Mouse (Mus musculus): ENCODE measurements around the gene Scml4. TPM values are rescaled to one million over a fixed set of nuclear protein-coding genes. Genes with fewer than 3 reads are reported as not detected.

Gene Scml4
- polyA plus RNA-seq, 1 experiment = 2.3 TPM

DNA sequence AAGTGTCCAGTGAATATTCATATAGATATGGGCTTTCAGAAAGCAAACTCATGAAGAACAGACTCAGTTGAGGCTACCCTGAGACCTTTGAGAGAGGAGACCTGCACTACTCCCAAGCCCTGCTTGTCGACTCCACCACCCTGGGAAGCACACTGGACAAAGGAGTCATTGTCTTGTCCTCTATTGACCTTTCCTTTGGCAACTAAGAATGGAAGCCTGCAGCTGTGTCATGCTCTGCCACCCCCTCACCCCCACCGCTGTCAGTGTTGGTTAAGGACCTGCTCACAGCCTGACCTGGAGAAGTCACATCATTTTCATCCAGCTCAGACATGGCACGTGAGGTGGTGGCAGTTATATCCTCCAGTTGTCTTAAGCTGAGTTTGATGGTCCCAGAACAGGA lies 34.1 kb downstream of the Scml4 start:
- no peaks in the 10 kb centered on the region for H3K79me3 ChIP-seq (ENCODE audit: low read depth)
- H3K79me2 ChIP-seq (ENCODE audit: control insufficient read depth, insufficient read depth) = no peaks in the 10 kb centered on the region
- no peaks in the 10 kb centered on the region for H3K27me3 ChIP-seq (ENCODE audit: control insufficient read depth, insufficient read depth, insufficient read length)
- no peak overlapping the region for H3ac ChIP-seq (ENCODE audit: control insufficient read depth, insufficient read length, low read depth)
- no peak overlapping the region for H3K4me3 ChIP-seq (ENCODE audit: insufficient read depth, poor library complexity, severe bottlenecking)
- no peaks in the 10 kb centered on the region for H3K36me3 ChIP-seq (ENCODE audit: control insufficient read depth, insufficient read depth)
- no peak for TF ChIP-seq MYOD1 (IDR thresholded peaks at IDR 0.05; ENCODE audit: control insufficient read depth, insufficient read length, low read depth)
- no peak for TF ChIP-seq CEBPB (IDR thresholded peaks at IDR 0.05; ENCODE audit: low read depth)
- TF ChIP-seq MYOG (IDR thresholded peaks at IDR 0.05; ENCODE audit: control insufficient read depth, extremely low read depth, insufficient read length) = no peak
- TF ChIP-seq FOSL1 (IDR thresholded peaks at IDR 0.05; ENCODE audit: insufficient read depth, low read length, poor library complexity, severe bottlenecking) = no peak
- no peak for TF ChIP-seq USF1 (IDR thresholded peaks at IDR 0.05; ENCODE audit: low read depth)
- TF ChIP-seq MAX (IDR thresholded peaks at IDR 0.05) = no peak
- TF ChIP-seq CTCF (IDR thresholded peaks at IDR 0.05; ENCODE audit: control insufficient read depth, insufficient read depth, insufficient read length) = no peak

DNA sequence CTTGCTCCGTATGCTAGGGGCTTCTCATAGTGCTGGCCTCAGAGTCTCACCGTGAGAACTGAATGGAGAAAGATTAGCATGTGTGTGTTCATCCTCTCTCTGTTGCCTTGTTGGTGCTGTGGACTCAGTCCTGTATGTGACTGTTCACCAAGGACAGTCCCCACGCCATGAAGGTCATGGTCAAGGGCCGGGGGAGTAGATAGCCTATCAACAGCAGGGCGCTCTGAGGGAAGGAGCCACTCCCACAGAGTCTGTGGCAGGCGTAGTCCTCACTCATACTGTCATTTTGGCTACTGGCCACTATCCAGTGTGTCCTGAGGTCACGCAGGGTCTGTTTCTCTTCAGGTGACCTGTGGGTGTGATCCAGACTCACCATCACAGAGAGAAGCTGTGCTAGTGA lies 34.5 kb downstream of the Scml4 start:
- no peak overlapping the region for H3K4me3 ChIP-seq (ENCODE audit: insufficient read depth, poor library complexity, severe bottlenecking)

DNA sequence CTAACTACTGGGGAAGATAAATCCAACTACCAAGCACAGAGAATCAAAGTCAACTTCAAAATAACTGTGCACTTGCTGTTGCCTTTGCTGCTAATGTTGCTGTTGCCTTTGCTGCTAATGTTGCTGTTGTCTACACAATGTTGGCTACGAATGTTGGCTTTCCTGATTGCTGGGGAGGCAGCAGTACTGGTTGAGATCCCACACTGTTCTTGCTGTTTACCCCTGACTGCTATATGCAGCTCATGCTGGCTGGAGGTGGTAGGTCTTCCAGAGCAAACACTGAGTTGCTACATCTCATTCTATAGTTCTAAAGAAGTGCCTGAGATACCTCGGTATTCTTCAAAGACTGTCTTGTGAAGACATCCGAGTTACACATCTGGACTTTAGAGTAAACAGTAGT lies 36.5 kb downstream of the Scml4 start:
- Histone ChIP-seq H3K36me3 (ENCODE audit: control insufficient read depth, insufficient read depth) (no peaks in the 10 kb centered on the region), H3K79me2 (ENCODE audit: control insufficient read depth, insufficient read depth) (no peaks in the 10 kb centered on the region), H3K79me3 (ENCODE audit: low read depth) (no peaks in the 10 kb centered on the region), H3K27me3 (ENCODE audit: control insufficient read depth, insufficient read depth, insufficient read length) (no peaks in the 10 kb centered on the region), H3K4me3 (ENCODE audit: insufficient read depth, poor library complexity, severe bottlenecking) (no peak overlapping the region), H3ac (ENCODE audit: control insufficient read depth, insufficient read length, low read depth) (no peak overlapping the region)
- TF ChIP-seq MAX (IDR thresholded peaks at IDR 0.05) (no peak), USF1 (IDR thresholded peaks at IDR 0.05; ENCODE audit: low read depth) (no peak)

More for the DNA sequence above, 34.5 kb downstream of the Scml4 start:
- H3K27me3 ChIP-seq (ENCODE audit: control insufficient read depth, insufficient read depth, insufficient read length) = no peaks in the 10 kb centered on the region
- no peak overlapping the region for H3ac ChIP-seq (ENCODE audit: control insufficient read depth, insufficient read length, low read depth)
- no peak for TF ChIP-seq CTCF (IDR thresholded peaks at IDR 0.05; ENCODE audit: control insufficient read depth, insufficient read depth, insufficient read length)
- TF ChIP-seq MYOG (IDR thresholded peaks at IDR 0.05; ENCODE audit: control insufficient read depth, extremely low read depth, insufficient read length) = no peak
- TF ChIP-seq USF1 (IDR thresholded peaks at IDR 0.05; ENCODE audit: low read depth) = no peak
- TF ChIP-seq MAX (IDR thresholded peaks at IDR 0.05) = no peak
- TF ChIP-seq CEBPB (IDR thresholded peaks at IDR 0.05; ENCODE audit: low read depth) = no peak
- no peak for TF ChIP-seq MYOD1 (IDR thresholded peaks at IDR 0.05; ENCODE audit: control insufficient read depth, insufficient read length, low read depth)
- TF ChIP-seq FOSL1 (IDR thresholded peaks at IDR 0.05; ENCODE audit: insufficient read depth, low read length, poor library complexity, severe bottlenecking) = no peak
- H3K79me2 ChIP-seq (ENCODE audit: control insufficient read depth, insufficient read depth) = no peaks in the 10 kb centered on the region
- no peaks in the 10 kb centered on the region for H3K36me3 ChIP-seq (ENCODE audit: control insufficient read depth, insufficient read depth)
- H3K79me3 ChIP-seq (ENCODE audit: low read depth) = no peaks in the 10 kb centered on the region

GRCm38 (mm10) chr10:42897166-42897565 lies 37.0 kb downstream of the Scml4 start:
- no peak for TF ChIP-seq CTCF (IDR thresholded peaks at IDR 0.05; ENCODE audit: control insufficient read depth, insufficient read depth, insufficient read length)
- no peak for TF ChIP-seq MYOD1 (IDR thresholded peaks at IDR 0.05; ENCODE audit: control insufficient read depth, insufficient read length, low read depth)
- no peak for TF ChIP-seq USF1 (IDR thresholded peaks at IDR 0.05; ENCODE audit: low read depth)
- no peak for TF ChIP-seq FOSL1 (IDR thresholded peaks at IDR 0.05; ENCODE audit: insufficient read depth, low read length, poor library complexity, severe bottlenecking)
- TF ChIP-seq CEBPB (IDR thresholded peaks at IDR 0.05; ENCODE audit: low read depth) = no peak
- TF ChIP-seq MYOG (IDR thresholded peaks at IDR 0.05; ENCODE audit: control insufficient read depth, extremely low read depth, insufficient read length) = no peak
- TF ChIP-seq MAX (IDR thresholded peaks at IDR 0.05) = no peak
- no peaks in the 10 kb centered on the region for H3K79me3 ChIP-seq (ENCODE audit: low read depth)
- no peaks in the 10 kb centered on the region for H3K36me3 ChIP-seq (ENCODE audit: control insufficient read depth, insufficient read depth)
- H3K79me2 ChIP-seq (ENCODE audit: control insufficient read depth, insufficient read depth) = no peaks in the 10 kb centered on the region
- H3K4me3 ChIP-seq (ENCODE audit: insufficient read depth, poor library complexity, severe bottlenecking) = no peak overlapping the region
- H3ac ChIP-seq (ENCODE audit: control insufficient read depth, insufficient read length, low read depth) = no peak overlapping the region
- H3K27me3 ChIP-seq (ENCODE audit: control insufficient read depth, insufficient read depth, insufficient read length) = no peaks in the 10 kb centered on the region

GRCm38 (mm10) chr10:42897632-42898031 lies 37.5 kb downstream of the Scml4 start:
- TF ChIP-seq FOSL1 (IDR thresholded peaks at IDR 0.05; ENCODE audit: insufficient read depth, low read length, poor library complexity, severe bottlenecking) (no peak), USF1 (IDR thresholded peaks at IDR 0.05; ENCODE audit: low read depth) (no peak), MAX (IDR thresholded peaks at IDR 0.05) (no peak), MYOD1 (IDR thresholded peaks at IDR 0.05; ENCODE audit: control insufficient read depth, insufficient read length, low read depth) (no peak), CTCF (IDR thresholded peaks at IDR 0.05; ENCODE audit: control insufficient read depth, insufficient read depth, insufficient read length) (no peak)
- Histone ChIP-seq H3K4me3 (ENCODE audit: insufficient read depth, poor library complexity, severe bottlenecking) (no peak overlapping the region), H3K79me2 (ENCODE audit: control insufficient read depth, insufficient read depth) (no peaks in the 10 kb centered on the region), H3K27me3 (ENCODE audit: control insufficient read depth, insufficient read depth, insufficient read length) (no peaks in the 10 kb centered on the region), H3K36me3 (ENCODE audit: control insufficient read depth, insufficient read depth) (no peaks in the 10 kb centered on the region), H3ac (ENCODE audit: control insufficient read depth, insufficient read length, low read depth) (no peak overlapping the region), H3K79me3 (ENCODE audit: low read depth) (no peaks in the 10 kb centered on the region)

DNA sequence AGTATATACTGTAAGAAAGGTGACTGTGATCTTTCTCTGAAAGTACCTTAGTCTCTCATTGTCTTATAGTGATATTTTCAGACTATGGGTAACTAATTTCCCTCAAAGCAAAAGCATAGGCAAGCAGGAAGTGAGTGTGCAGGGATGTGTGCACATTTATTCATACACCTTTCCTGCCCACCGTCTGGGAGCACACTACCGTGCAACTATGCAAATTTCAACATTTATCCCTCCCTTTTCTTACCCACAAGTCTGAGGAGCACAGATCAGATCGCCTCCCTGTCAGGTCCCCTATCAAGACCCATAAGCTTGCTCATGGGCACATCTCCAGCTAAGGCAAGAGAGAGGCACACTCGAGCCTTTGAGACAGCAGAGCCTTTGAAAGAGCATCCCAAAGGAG lies 41.2 kb downstream of the Scml4 start:
- no peak overlapping the region for H3K4me3 ChIP-seq (ENCODE audit: insufficient read depth, poor library complexity, severe bottlenecking)
- no peaks in the 10 kb centered on the region for H3K79me3 ChIP-seq (ENCODE audit: low read depth)
- no peak overlapping the region for H3ac ChIP-seq (ENCODE audit: control insufficient read depth, insufficient read length, low read depth)
- H3K36me3 ChIP-seq (ENCODE audit: control insufficient read depth, insufficient read depth) = no peaks in the 10 kb centered on the region
- H3K27me3 ChIP-seq (ENCODE audit: control insufficient read depth, insufficient read depth, insufficient read length) = no peaks in the 10 kb centered on the region
- H3K79me2 ChIP-seq (ENCODE audit: control insufficient read depth, insufficient read depth) = no peaks in the 10 kb centered on the region
- TF ChIP-seq CTCF (IDR thresholded peaks at IDR 0.05; ENCODE audit: control insufficient read depth, insufficient read depth, insufficient read length) = no peak
- TF ChIP-seq MAX (IDR thresholded peaks at IDR 0.05) = no peak
- no peak for TF ChIP-seq FOSL1 (IDR thresholded peaks at IDR 0.05; ENCODE audit: insufficient read depth, low read length, poor library complexity, severe bottlenecking)
- TF ChIP-seq USF1 (IDR thresholded peaks at IDR 0.05; ENCODE audit: low read depth) = no peak
- no peak for TF ChIP-seq CEBPB (IDR thresholded peaks at IDR 0.05; ENCODE audit: low read depth)
- no peak for TF ChIP-seq MYOD1 (IDR thresholded peaks at IDR 0.05; ENCODE audit: control insufficient read depth, insufficient read length, low read depth)
- TF ChIP-seq MYOG (IDR thresholded peaks at IDR 0.05; ENCODE audit: control insufficient read depth, extremely low read depth, insufficient read length) = no peak

Measured in C2C12 (cell line).